Mouse (Mus musculus): ENCODE results near the gene Syndig1. TPM values are rescaled to one million over a fixed set of nuclear protein-coding genes. Genes with fewer than 3 reads are reported as not detected.

The Syndig1 gene
- polyA plus RNA-seq, 1 experiment from 2014 or later: 54.4 TPM

DNA sequence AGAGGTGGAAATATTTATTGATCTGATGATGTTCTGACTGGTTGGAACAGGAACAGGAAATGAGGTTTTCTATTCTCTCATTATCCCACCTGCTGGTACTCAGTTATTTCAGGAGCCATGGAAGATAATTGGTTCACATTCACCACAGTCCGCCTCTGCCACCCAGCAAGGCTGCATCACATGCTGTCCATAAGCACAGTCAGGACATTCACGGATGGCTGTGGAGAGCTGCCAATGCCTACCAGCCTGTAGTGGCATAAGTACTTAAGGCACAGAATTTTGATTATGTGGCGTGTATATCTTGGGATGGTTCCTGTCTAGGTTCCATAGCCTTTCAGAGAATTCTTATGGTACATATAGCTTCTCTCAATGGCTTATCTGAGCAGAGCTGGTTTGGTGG, 32.0 kb downstream of the Syndig1 start:
- H3K27ac ChIP-seq: no peak overlapping the region
- no peaks in the 10 kb centered on the region for H3K27me3 ChIP-seq (ENCODE audit: control insufficient read depth, insufficient read depth, low read length)
- WGBS: 81% methylated on average over 3 of the region's 3 CpGs
- H3K9ac ChIP-seq: no peak overlapping the region
- ATAC-seq (ENCODE audit: low FRiP score) (no peak), DNase-seq (ENCODE audit: low spot score) (no peak)
- H3K36me3 ChIP-seq (replicated peaks; ENCODE audit: control insufficient read depth, insufficient read depth): no peaks in the 10 kb centered on the region
- H3K4me3 ChIP-seq (replicated peaks; ENCODE audit: low read length): no peak overlapping the region
- H3K4me1 ChIP-seq (replicated peaks; ENCODE audit: control insufficient read depth, insufficient read depth, low read length): no peaks in the 10 kb centered on the region
- no peaks in the 10 kb centered on the region for H3K9me3 ChIP-seq (ENCODE audit: control insufficient read depth, low read length)
- H3K4me2 ChIP-seq (replicated peaks): no peak overlapping the region

DNA sequence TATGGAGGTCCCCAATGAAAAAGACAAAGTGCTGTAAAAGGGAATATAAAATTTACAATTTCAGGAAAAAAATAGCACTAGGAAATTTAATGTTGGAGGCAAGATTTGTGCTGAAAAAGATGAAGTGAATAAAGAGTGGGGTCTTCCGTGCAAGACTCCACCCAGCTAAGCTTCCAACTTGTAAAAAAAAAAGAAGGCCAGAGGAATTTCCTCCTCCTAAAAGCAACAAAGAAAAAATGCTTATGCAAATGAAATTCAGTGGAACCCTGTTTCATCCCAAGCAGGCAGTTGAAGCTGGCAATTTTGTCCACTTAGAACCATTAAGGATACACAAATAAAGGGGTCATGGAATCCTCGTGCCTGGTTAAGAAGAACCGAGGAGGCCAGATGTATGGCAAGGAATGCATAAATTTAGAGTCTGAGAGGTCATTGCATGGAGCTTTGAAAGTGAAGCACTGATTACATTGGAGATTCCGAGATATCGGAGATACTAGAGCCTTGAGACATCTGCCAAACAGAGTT, 37.0 kb downstream of the Syndig1 start:
- H3K9me3 ChIP-seq (ENCODE audit: control insufficient read depth, low read length): no peaks in the 10 kb centered on the region
- no peaks in the 10 kb centered on the region for H3K36me3 ChIP-seq (replicated peaks; ENCODE audit: control insufficient read depth, insufficient read depth)
- no peak for DNase-seq (ENCODE audit: low spot score)
- no peak overlapping the region for H3K4me2 ChIP-seq (replicated peaks)
- no peak overlapping the region for H3K27ac ChIP-seq
- no peak for ATAC-seq (ENCODE audit: low FRiP score)
- 70% methylated on average over 5 of the region's 5 CpGs for WGBS
- H3K4me1 ChIP-seq (replicated peaks; ENCODE audit: control insufficient read depth, insufficient read depth, low read length): 0 out of 2 replicates have a peak, but pooled peaks cover 4% of the 10 kb centered on the region
- no peak overlapping the region for H3K9ac ChIP-seq
- H3K4me3 ChIP-seq (replicated peaks; ENCODE audit: low read length): no peak overlapping the region
- no peaks in the 10 kb centered on the region for H3K27me3 ChIP-seq (ENCODE audit: control insufficient read depth, insufficient read depth, low read length)

DNA sequence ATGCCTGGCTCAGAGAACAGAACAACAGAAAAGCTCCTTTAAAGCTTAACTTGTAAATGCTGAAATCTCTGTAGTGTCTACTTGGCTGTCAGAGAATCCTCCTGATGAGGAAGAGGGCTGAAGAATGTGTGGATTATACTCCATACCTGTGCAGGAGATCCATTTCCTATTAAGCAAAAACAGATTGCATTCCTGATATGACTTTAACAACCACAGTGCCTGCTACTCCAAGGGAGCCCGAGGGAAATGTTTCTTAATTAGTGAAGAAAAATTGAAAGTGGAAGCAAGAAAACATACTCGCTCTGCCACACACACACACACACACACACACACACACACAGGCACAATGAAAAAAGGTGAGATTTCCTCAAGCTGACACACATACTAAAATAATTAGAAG, 41.5 kb downstream of the Syndig1 start:
- DNase-seq (ENCODE audit: low spot score): peak; percentile 30
- 55% methylated on average over 2 of the region's 2 CpGs for WGBS
- Histone ChIP-seq H3K4me1 (replicated peaks; ENCODE audit: control insufficient read depth, insufficient read depth, low read length) (0 out of 2 replicates have a peak, but pooled peaks cover 4% of the 10 kb centered on the region), H3K27me3 (ENCODE audit: control insufficient read depth, insufficient read depth, low read length) (no peaks in the 10 kb centered on the region), H3K9me3 (ENCODE audit: control insufficient read depth, low read length) (no peaks in the 10 kb centered on the region), H3K27ac (0 out of 2 replicates have a peak overlapping the region, but pooled peaks have one; percentile 17), H3K36me3 (replicated peaks; ENCODE audit: control insufficient read depth, insufficient read depth) (no peaks in the 10 kb centered on the region), H3K9ac (no peak overlapping the region), H3K4me2 (replicated peaks) (no peak overlapping the region), H3K4me3 (replicated peaks; ENCODE audit: low read length) (no peak overlapping the region)
- 0 out of 2 replicates have a peak, but pooled peaks have one; percentile 24 for ATAC-seq (ENCODE audit: low FRiP score)

DNA sequence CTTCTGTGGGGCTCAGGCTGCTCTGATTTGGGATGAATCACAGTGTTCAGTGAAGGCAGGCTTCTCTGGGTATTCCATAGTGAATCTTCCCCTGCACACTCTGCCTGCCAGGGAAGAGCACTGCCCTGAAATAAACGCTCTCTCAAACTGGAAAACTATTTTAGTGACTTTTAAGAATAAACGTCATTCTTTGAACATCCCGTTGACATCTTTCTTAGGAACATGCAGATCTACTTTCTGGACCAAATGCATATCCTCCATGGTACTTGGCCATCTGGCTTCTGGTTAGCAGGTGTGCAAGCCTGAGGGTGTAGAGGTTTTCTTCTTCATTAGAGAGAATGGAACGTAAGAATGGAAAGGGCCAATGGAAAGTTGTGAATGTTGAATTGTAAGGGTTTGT, 43.5 kb downstream of the Syndig1 start:
- 95% methylated on average over 4 of the region's 4 CpGs for WGBS
- 0 out of 2 replicates have a peak, but pooled peaks cover 4% of the 10 kb centered on the region for H3K4me1 ChIP-seq (replicated peaks; ENCODE audit: control insufficient read depth, insufficient read depth, low read length)
- H3K27me3 ChIP-seq (ENCODE audit: control insufficient read depth, insufficient read depth, low read length): no peaks in the 10 kb centered on the region
- ATAC-seq (ENCODE audit: low FRiP score): no peak
- no peak overlapping the region for H3K4me2 ChIP-seq (replicated peaks)
- no peak for DNase-seq (ENCODE audit: low spot score)
- H3K9ac ChIP-seq: no peak overlapping the region
- H3K36me3 ChIP-seq (replicated peaks; ENCODE audit: control insufficient read depth, insufficient read depth): no peaks in the 10 kb centered on the region
- no peak overlapping the region for H3K27ac ChIP-seq
- H3K9me3 ChIP-seq (ENCODE audit: control insufficient read depth, low read length): no peaks in the 10 kb centered on the region
- H3K4me3 ChIP-seq (replicated peaks; ENCODE audit: low read length): no peak overlapping the region

DNA sequence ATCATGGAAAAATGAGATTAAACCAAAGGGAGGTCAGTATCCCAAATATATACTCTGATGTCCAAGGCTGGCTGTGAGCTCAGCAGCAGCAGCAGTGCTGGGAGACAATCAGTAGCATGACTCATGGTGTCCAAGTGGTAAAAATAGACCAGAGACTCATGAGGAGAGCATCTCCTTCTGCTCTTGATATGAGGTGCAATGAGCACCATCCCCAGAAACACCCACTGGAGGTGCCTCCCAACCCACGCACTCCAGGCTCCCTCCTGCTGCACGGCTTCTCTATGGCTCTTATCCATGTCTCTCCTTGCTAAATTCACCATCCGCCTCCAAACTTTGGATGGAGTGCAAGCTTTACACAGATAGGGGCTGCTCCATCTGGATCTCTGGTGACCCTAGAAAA, 44.3 kb downstream of the Syndig1 start:
- no peak for DNase-seq (ENCODE audit: low spot score)
- no peaks in the 10 kb centered on the region for H3K9me3 ChIP-seq (ENCODE audit: control insufficient read depth, low read length)
- 95% methylated on average over 3 of the region's 3 CpGs for WGBS
- no peak for ATAC-seq (ENCODE audit: low FRiP score)
- H3K27ac ChIP-seq: no peak overlapping the region
- no peak overlapping the region for H3K4me3 ChIP-seq (replicated peaks; ENCODE audit: low read length)
- H3K9ac ChIP-seq: no peak overlapping the region
- H3K4me1 ChIP-seq (replicated peaks; ENCODE audit: control insufficient read depth, insufficient read depth, low read length): 0 out of 2 replicates have a peak, but pooled peaks cover 4% of the 10 kb centered on the region
- H3K27me3 ChIP-seq (ENCODE audit: control insufficient read depth, insufficient read depth, low read length): no peaks in the 10 kb centered on the region
- H3K36me3 ChIP-seq (replicated peaks; ENCODE audit: control insufficient read depth, insufficient read depth): no peaks in the 10 kb centered on the region
- no peak overlapping the region for H3K4me2 ChIP-seq (replicated peaks)

DNA sequence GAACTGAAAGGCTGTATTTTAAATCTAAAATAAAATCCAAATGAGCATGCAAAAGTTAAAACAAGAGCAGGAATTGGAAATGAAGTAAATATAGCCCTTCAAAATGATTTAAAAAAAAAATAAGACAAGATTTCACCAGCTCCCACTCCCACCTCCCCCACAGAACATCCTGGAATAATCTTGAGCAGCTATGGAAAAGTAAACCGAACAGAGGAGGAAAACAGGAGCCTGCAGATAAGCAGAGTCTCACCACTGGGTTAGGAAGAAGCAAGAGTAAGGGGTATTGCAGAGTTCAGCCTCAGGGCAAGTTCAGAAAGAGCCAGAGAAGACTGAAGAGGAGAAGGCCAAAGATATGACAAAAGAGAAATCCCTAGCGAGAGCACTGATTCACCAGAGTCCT, 48.9 kb downstream of the Syndig1 start:
- Histone ChIP-seq H3K27me3 (ENCODE audit: control insufficient read depth, insufficient read depth, low read length) (no peaks in the 10 kb centered on the region), H3K9ac (no peak overlapping the region), H3K4me2 (replicated peaks) (no peak overlapping the region), H3K9me3 (ENCODE audit: control insufficient read depth, low read length) (no peaks in the 10 kb centered on the region), H3K4me1 (replicated peaks; ENCODE audit: control insufficient read depth, insufficient read depth, low read length) (no peaks in the 10 kb centered on the region), H3K4me3 (replicated peaks; ENCODE audit: low read length) (no peak overlapping the region), H3K36me3 (replicated peaks; ENCODE audit: control insufficient read depth, insufficient read depth) (no peaks in the 10 kb centered on the region), H3K27ac (no peak overlapping the region)
- 80% methylated on average over 2 of the region's 2 CpGs for WGBS
- ATAC-seq (ENCODE audit: low FRiP score): no peak
- DNase-seq (ENCODE audit: low spot score): no peak

DNA sequence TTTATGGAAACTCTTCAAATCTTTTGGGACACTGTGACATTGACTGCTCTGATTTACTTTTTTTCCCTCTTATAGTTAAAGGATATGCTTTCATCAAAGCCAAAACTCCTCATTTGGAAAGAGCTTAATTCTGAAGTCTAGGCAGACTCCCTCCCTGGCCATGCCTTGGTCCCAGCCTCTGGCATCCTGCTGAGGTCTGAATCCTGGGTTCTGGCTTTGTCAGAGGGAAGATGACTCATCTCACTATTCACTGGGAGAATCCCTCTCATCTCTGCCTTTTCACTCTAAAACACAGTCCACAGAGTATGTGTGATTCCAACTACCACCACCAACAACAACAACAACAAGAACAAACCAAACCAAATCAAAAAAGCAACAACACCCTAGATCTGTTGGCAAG, 58.6 kb downstream of the Syndig1 start:
- Histone ChIP-seq H3K36me3 (replicated peaks; ENCODE audit: control insufficient read depth, insufficient read depth) (no peaks in the 10 kb centered on the region), H3K27ac (no peak overlapping the region), H3K9ac (no peak overlapping the region), H3K9me3 (ENCODE audit: control insufficient read depth, low read length) (0 out of 2 replicates have a peak, but pooled peaks cover 8% of the 10 kb centered on the region), H3K4me1 (replicated peaks; ENCODE audit: control insufficient read depth, insufficient read depth, low read length) (no peaks in the 10 kb centered on the region), H3K27me3 (ENCODE audit: control insufficient read depth, insufficient read depth, low read length) (no peaks in the 10 kb centered on the region), H3K4me2 (replicated peaks) (no peak overlapping the region), H3K4me3 (replicated peaks; ENCODE audit: low read length) (no peak overlapping the region)
- no peak for DNase-seq (ENCODE audit: low spot score)
- no peak for ATAC-seq (ENCODE audit: low FRiP score)

DNA sequence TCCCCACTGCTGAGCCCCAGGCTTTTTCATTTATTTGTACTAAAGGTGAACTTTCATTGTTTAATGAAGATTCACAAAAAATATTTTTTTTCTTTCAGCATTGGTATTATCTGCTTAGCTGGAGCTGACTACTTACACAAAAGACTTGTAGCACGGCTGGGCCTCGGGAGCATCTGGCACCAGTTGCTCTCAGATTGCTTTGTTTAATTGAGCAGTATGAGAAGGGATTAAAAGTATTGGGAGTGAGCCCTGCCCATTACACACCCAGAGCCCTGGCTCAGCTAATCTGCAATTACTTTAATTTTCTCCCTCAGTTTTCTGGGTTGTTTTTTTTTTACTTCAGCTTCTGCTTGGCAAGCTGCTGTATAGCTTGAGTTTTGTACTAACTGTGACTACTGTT, 62.6 kb downstream of the Syndig1 start:
- Histone ChIP-seq H3K27me3 (ENCODE audit: control insufficient read depth, insufficient read depth, low read length) (no peaks in the 10 kb centered on the region), H3K4me1 (replicated peaks; ENCODE audit: control insufficient read depth, insufficient read depth, low read length) (peaks cover 6% of the 10 kb centered on the region), H3K9me3 (ENCODE audit: control insufficient read depth, low read length) (no peaks in the 10 kb centered on the region), H3K9ac (no peak overlapping the region), H3K27ac (no peak overlapping the region), H3K4me2 (replicated peaks) (no peak overlapping the region), H3K4me3 (replicated peaks; ENCODE audit: low read length) (no peak overlapping the region), H3K36me3 (replicated peaks; ENCODE audit: control insufficient read depth, insufficient read depth) (no peaks in the 10 kb centered on the region)
- DNase-seq (ENCODE audit: low spot score) (no peak), ATAC-seq (ENCODE audit: low FRiP score) (no peak)
- 38% methylated on average over 2 of the region's 2 CpGs for WGBS

DNA sequence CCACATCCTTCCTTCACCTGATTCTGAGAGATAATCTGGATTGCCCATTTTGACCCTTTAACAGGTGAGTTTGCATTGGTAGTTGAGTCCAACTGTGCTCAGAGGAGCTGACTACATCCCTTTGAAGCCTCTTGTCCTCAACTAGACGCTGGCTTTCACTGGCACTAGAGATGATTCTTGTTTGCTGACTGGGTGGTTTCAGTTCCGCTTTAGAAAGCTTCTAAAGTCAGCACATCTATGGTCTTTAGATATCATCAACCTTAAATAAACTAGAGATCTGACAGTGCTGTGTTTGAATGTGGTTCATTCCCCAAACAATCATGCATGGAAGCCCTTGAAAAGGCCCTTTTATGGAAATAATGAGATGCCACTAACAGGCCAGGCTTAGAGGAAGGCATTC, 67.3 kb downstream of the Syndig1 start:
- no peak overlapping the region for H3K9ac ChIP-seq
- WGBS: 85% methylated on average over 2 of the region's 2 CpGs
- H3K27me3 ChIP-seq (ENCODE audit: control insufficient read depth, insufficient read depth, low read length): no peaks in the 10 kb centered on the region
- no peak overlapping the region for H3K4me2 ChIP-seq (replicated peaks)
- ATAC-seq (ENCODE audit: low FRiP score): no peak
- no peaks in the 10 kb centered on the region for H3K36me3 ChIP-seq (replicated peaks; ENCODE audit: control insufficient read depth, insufficient read depth)
- H3K9me3 ChIP-seq (ENCODE audit: control insufficient read depth, low read length): no peaks in the 10 kb centered on the region
- H3K4me1 ChIP-seq (replicated peaks; ENCODE audit: control insufficient read depth, insufficient read depth, low read length): peaks cover 6% of the 10 kb centered on the region
- no peak for DNase-seq (ENCODE audit: low spot score)
- H3K27ac ChIP-seq: no peak overlapping the region
- H3K4me3 ChIP-seq (replicated peaks; ENCODE audit: low read length): no peak overlapping the region

DNA sequence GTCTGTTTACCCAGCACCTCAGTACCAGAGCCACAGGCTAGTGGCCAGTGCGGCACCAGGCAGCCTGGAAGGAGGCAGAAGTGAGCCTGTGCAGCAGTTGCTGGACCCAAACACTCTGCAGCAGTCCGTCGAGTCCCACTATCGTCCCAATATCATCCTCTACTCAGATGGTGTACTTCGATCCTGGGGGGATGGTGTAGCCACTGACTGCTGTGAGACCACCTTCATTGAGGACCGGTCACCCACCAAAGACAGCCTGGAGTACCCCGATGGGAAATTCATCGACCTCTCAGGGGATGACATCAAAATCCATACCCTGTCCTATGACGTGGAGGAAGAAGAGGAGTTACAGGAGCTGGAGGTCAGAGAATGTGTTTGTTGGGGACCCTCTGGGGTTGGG, 70.6 kb downstream of the Syndig1 start:
- DNase-seq (ENCODE audit: low spot score) (no peak), ATAC-seq (ENCODE audit: low FRiP score) (peak; percentile 18; the same call in 1 of the 2 replicates)
- H3K4me1 ChIP-seq (replicated peaks; ENCODE audit: control insufficient read depth, insufficient read depth, low read length): no peaks in the 10 kb centered on the region
- H3K9ac ChIP-seq: no peak overlapping the region
- no peaks in the 10 kb centered on the region for H3K36me3 ChIP-seq (replicated peaks; ENCODE audit: control insufficient read depth, insufficient read depth)
- H3K27ac ChIP-seq: no peak overlapping the region
- no peaks in the 10 kb centered on the region for H3K9me3 ChIP-seq (ENCODE audit: control insufficient read depth, low read length)
- no peak overlapping the region for H3K4me3 ChIP-seq (replicated peaks; ENCODE audit: low read length)
- no peak overlapping the region for H3K4me2 ChIP-seq (replicated peaks)
- H3K27me3 ChIP-seq (ENCODE audit: control insufficient read depth, insufficient read depth, low read length): no peaks in the 10 kb centered on the region
- 95% methylated on average over 9 of the region's 9 CpGs for WGBS

All from hindbrain, embryonic 14.5 days (tissue).